Mouse (Mus musculus) thymus, adult 2 months (tissue): ENCODE results near the gene Macf1. TPM values are rescaled to one million over a fixed set of nuclear protein-coding genes. Genes with fewer than 3 reads are reported as not detected.

Source experiments
- DNase-seq: peaks from one replicate; pipeline ENCODE4 v3.0.0; 2021
- H3K27ac ChIP-seq: fragments of 200-500 bp; 2 replicates; pipeline ENCODE4 v1.5.1; 2012; ENCODE audit warnings: low read length, control low read depth; ENCODE audit not compliant: control insufficient read depth, insufficient read depth
- H3K27me3 ChIP-seq: fragments of 200-500 bp; 2 replicates; pipeline ENCODE4 v1.6.1; 2012; ENCODE audit warnings: mild to moderate bottlenecking, low read length, moderate library complexity, mixed read lengths; ENCODE audit not compliant: control insufficient read depth, insufficient read depth
- H3K36me3 ChIP-seq: fragments of 200-500 bp; 2 replicates; pipeline ENCODE4 v1.6.1; 2012; ENCODE audit warnings: mild to moderate bottlenecking, low read length, moderate library complexity; ENCODE audit not compliant: control insufficient read depth, insufficient read depth
- H3K4me1 ChIP-seq: fragments of 200-500 bp; replicated peaks from 2 replicates; pipeline ENCODE4 v1.6.1; 2012; ENCODE audit warnings: low read length; ENCODE audit not compliant: control insufficient read depth, insufficient read depth
- H3K4me3 ChIP-seq: fragments of 200-500 bp; 2 replicates; pipeline ENCODE4 v1.5.1; 2012; ENCODE audit warnings: mild to moderate bottlenecking, low read length, control low read depth, moderate library complexity; ENCODE audit not compliant: control insufficient read depth, insufficient read depth
- CTCF ChIP-seq: fragments of 200-500 bp; IDR thresholded peaks from 2 replicates; pipeline ENCODE4 v1.5.1; 2012; ENCODE audit warnings: mild to moderate bottlenecking, control low read depth, low read length, moderate library complexity, borderline replicate concordance; ENCODE audit not compliant: control insufficient read depth, poor library complexity, insufficient read depth; ENCODE audit errors: extremely low read depth
- POLR2A ChIP-seq: fragments of 200-500 bp; IDR thresholded peaks from 2 replicates; pipeline ENCODE4 v1.6.1; 2012; ENCODE audit warnings: mild to moderate bottlenecking, low read length, control low read depth, moderate library complexity; ENCODE audit not compliant: control insufficient read depth, poor library complexity, insufficient read depth; ENCODE audit errors: extremely low read depth
- WGBS: fragments of 180-500 bp; shearing (Covaris S2); methylation state at CpG from one replicate; pipeline ENCODE4 v1.1.7; 2018; 5-methylcytosine and 5-hydroxymethylcytosine counted together
- polyA plus RNA-seq: library from polyadenylated mRNA; depleted of rRNA; stranded (reverse); fragments of >200 nt; gene quantifications from 2 replicates; pipeline ENCODE4 v1.2.3, GENCODE M21; 2012

The Macf1 gene
- polyA plus RNA-seq, 1 experiment = 121 TPM

DNA sequence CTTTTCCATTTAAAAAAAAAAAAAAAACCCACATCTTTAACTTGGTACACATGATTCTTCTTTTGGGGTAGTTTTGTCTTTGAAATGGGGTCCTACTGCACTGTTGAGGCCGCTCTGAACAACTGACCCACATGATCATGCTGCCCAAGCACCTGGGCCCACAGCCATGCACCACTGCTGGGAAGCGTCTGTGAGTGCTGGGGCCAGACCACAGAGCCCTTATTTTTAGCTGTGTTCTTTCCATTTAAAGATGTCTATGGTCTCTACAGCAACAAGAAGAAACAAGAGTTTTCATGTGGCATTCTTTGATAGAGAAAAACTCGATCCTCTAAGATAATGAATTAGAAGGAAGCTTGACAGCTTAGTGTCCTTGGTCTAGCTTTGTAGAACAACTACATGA lies 135.8 kb downstream of the Macf1 start:
- TF ChIP-seq CTCF = no peak
- TF ChIP-seq POLR2A = no peak
- WGBS = 9% methylated on average over 3 of the region's 3 CpGs
- Histone ChIP-seq H3K4me1 (peaks cover 3% of the 10 kb centered on the region), H3K27me3 (no peaks in the 10 kb centered on the region), H3K36me3 (peaks cover 9% of the 10 kb centered on the region), H3K27ac (no peak overlapping the region), H3K4me3 (no peak overlapping the region)
- no peak for DNase-seq

DNA sequence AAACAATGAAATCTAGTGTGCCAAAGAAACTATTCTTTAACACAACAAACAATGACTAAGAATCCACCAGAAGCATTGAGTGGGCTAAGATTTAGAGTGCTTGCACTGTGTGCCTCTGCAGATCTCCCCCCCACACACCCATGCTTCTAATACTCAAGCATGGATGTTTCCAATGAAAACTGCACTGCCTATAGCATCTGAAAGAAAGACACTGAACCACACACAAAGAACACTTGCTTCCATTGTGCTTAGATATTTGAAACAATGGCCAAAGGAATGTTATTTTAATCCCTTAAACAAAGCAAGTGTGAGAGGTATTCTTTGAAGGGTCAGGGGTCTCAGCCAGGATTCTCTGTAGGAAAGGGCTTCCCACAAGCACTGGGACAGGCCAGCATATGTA lies 140.5 kb downstream of the Macf1 start:
- TF ChIP-seq CTCF = no peak
- no peak for TF ChIP-seq POLR2A
- no peaks in the 10 kb centered on the region for H3K27me3 ChIP-seq
- no peak overlapping the region for H3K27ac ChIP-seq
- DNase-seq = no peak
- peaks cover 10% of the 10 kb centered on the region for H3K36me3 ChIP-seq
- no peak overlapping the region for H3K4me3 ChIP-seq
- H3K4me1 ChIP-seq = peaks cover 3% of the 10 kb centered on the region

DNA sequence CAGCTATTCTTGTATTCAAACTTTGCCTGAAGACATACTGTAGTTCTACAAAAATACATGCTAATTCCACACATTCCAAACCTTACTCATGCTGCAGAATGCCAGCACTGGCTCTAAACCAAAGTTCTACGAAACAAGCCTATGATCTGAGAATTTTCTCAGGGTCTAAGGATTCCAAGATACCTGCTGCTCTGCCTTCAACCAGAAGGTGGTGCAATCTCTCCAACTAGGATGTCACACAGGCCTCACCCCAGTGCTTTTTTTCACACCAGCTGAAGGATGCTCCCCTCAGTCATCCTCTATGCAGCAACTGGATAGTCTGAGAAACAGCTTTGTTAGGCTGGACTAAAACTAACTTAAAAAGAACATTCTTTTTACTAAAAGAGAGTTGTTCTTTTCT lies 148.9 kb downstream of the Macf1 start:
- no peaks in the 10 kb centered on the region for H3K27me3 ChIP-seq
- peaks cover 14% of the 10 kb centered on the region; the same call in 1 of the 2 replicates for H3K36me3 ChIP-seq
- no peak for TF ChIP-seq CTCF
- TF ChIP-seq POLR2A = no peak
- no peak overlapping the region for H3K4me3 ChIP-seq
- no peak overlapping the region for H3K27ac ChIP-seq
- peaks cover 2% of the 10 kb centered on the region; the same call in 1 of the 2 replicates for H3K4me1 ChIP-seq
- peak; percentile 73 for DNase-seq
- 82% methylated on average over 1 of the region's 1 CpGs for WGBS

DNA sequence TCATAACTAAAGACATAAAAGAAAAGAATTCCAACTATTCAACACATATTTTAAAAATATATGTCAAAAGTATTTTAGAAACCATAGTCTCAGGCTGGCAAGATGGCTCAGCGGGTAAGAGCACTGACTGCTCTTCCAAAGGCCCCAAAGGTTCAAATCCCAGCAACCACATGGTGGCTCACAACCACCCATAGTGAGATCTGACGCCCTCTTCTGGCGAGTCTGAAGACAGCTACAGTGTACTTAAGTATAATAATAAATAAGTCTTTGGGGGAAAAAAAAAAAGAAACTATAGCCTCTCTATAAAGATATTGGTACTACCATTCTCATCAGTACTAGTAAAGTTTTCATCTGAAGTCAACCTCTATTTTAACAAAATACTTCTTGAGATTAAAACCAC lies 152.2 kb downstream of the Macf1 start:
- no peak overlapping the region for H3K4me3 ChIP-seq
- no peak for TF ChIP-seq CTCF
- no peak for TF ChIP-seq POLR2A
- no peaks in the 10 kb centered on the region for H3K27me3 ChIP-seq
- peaks cover 2% of the 10 kb centered on the region; the same call in 1 of the 2 replicates for H3K4me1 ChIP-seq
- peak; percentile 16 for DNase-seq
- no peak overlapping the region for H3K27ac ChIP-seq
- H3K36me3 ChIP-seq = peaks cover 5% of the 10 kb centered on the region; the same call in 1 of the 2 replicates
- 71% methylated on average over 3 of the region's 3 CpGs for WGBS

DNA sequence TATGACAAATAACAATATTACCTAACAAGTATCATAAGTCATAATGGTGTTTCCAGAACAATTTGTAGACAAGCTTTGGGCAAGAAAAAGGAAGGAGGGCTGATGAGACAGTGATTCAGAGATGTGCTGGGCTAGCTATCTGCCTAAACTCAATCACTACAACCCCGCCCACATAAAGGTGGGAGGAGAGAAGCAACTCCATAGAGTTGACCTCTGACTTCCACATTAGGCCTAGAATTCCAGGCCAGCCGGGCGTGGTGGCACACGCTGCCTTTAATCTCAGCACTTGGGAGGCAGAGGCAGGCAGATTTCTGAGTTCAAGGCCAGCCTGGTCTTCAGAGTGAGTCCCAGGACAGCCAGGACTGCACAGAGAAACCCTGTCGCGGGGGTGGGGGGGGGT lies 153.2 kb downstream of the Macf1 start:
- H3K27me3 ChIP-seq = no peaks in the 10 kb centered on the region
- no peak for TF ChIP-seq POLR2A
- TF ChIP-seq CTCF = no peak
- peaks cover 9% of the 10 kb centered on the region; the same call in 1 of the 2 replicates for H3K36me3 ChIP-seq
- no peak for DNase-seq
- no peak overlapping the region for H3K27ac ChIP-seq
- 95% methylated on average over 5 of the region's 6 CpGs for WGBS
- peaks cover 2% of the 10 kb centered on the region; the same call in 1 of the 2 replicates for H3K4me1 ChIP-seq
- H3K4me3 ChIP-seq = no peak overlapping the region

DNA sequence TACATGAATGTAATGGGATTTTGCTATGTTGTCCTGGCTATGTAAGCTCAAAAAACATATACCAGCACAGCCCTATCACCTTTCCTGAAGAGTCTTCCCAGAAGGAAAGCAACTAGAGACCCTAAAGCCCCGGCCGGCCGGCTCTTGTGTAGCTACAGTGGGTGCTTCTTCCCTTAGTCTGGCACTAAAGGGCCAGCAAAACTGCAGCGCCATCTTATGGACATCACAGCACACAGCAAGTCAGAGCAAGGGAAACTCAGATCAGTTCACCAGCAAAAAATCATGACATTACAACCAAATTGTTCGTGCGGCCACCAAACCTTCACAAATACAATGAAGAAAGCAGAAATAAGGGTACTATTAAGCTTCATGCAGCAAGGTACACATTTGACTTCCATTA lies 154.9 kb downstream of the Macf1 start:
- Histone ChIP-seq H3K27ac (no peak overlapping the region), H3K4me1 (peaks cover 2% of the 10 kb centered on the region; the same call in 1 of the 2 replicates), H3K27me3 (no peaks in the 10 kb centered on the region), H3K4me3 (no peak overlapping the region), H3K36me3 (peaks cover 9% of the 10 kb centered on the region; the same call in 1 of the 2 replicates)
- 0 out of 2 replicates have a peak, but pooled peaks have one; percentile 20 for TF ChIP-seq CTCF
- no peak for TF ChIP-seq POLR2A
- WGBS = 80% methylated on average over 6 of the region's 6 CpGs
- no peak for DNase-seq

DNA sequence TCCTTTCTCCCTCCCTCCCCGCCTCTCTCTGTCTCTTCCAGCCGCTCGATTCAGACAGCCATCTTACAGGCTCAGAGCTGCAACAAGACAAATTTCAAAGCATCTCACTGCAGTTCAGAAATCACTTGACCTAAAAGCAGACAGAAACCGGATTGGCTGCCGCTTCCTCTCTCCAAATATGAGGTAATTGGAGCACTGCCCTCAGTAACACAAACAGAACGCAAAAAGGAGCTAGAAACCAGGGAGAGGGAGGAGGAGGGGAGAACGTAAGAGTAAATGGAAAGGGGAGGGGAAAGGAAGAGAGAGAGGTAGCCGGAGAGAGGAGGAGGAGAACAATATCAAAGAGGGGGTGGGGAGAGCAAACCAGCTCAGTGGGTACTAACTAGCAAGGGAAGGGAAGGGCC lies 156.6 kb downstream of the Macf1 start:
- 88% methylated on average over 8 of the region's 8 CpGs for WGBS
- H3K4me3 ChIP-seq = no peak overlapping the region

More for the DNA sequence above, 156.6 kb downstream of the Macf1 start:
- no peak overlapping the region for H3K27ac ChIP-seq
- peaks cover 2% of the 10 kb centered on the region; the same call in 1 of the 2 replicates for H3K4me1 ChIP-seq
- H3K27me3 ChIP-seq = no peaks in the 10 kb centered on the region
- H3K36me3 ChIP-seq = peaks cover 9% of the 10 kb centered on the region; the same call in 1 of the 2 replicates
- DNase-seq = no peak
- TF ChIP-seq CTCF (no peak), POLR2A (no peak)
